Mouse (Mus musculus) heart, postnatal 0 days (tissue): ENCODE results near the gene Uaca. TPM values are rescaled to one million over a fixed set of nuclear protein-coding genes. Genes with fewer than 3 reads are reported as not detected.

ENCODE experiments used
- ATAC-seq: fragments of 200-750 bp; cut with Nextera tagmentation; 2 replicates; pipeline ENCODE4 v1.8.0; 2017; ENCODE audit warnings: low read depth, moderate number of reproducible peaks, moderate library complexity; ENCODE audit not compliant: insufficient read depth
- DNase-seq: peaks from one replicate; pipeline ENCODE4 v3.0.0-alpha.2; 2016; ENCODE audit warnings: low spot score
- H3K27ac ChIP-seq: fragments of 300-500 bp; sonication (generic); 2 replicates; pipeline ENCODE4 v1.5.1; 2014; ENCODE audit warnings: low read depth, mild to moderate bottlenecking
- H3K27me3 ChIP-seq: fragments of 300-500 bp; sonication (generic); 2 replicates; pipeline ENCODE4 v1.6.1; 2014; ENCODE audit warnings: low read length, mixed read lengths; ENCODE audit not compliant: control insufficient read depth, insufficient read depth
- H3K36me3 ChIP-seq: fragments of 300-500 bp; sonication (generic); replicated peaks from 2 replicates; pipeline ENCODE4 v1.6.1; 2014; ENCODE audit warnings: low read length, mixed read lengths; ENCODE audit not compliant: control insufficient read depth, insufficient read depth
- H3K4me1 ChIP-seq: fragments of 300-500 bp; sonication (generic); 2 replicates; pipeline ENCODE4 v1.6.1; 2014; ENCODE audit warnings: antibody characterized with exemption; ENCODE audit not compliant: control insufficient read depth, insufficient read depth
- H3K4me2 ChIP-seq: fragments of 300-500 bp; sonication (generic); 2 replicates; pipeline ENCODE4 v1.6.1; 2014; ENCODE audit warnings: low read depth, mild to moderate bottlenecking, low read length, moderate library complexity
- H3K4me3 ChIP-seq: fragments of 300-500 bp; sonication (generic); 2 replicates; pipeline ENCODE4 v1.5.1; 2014; ENCODE audit warnings: low read depth, low read length
- H3K9ac ChIP-seq: fragments of 300-500 bp; sonication (generic); replicated peaks from 2 replicates; pipeline ENCODE4 v1.6.1; 2014; ENCODE audit warnings: low read depth, low read length, mixed read lengths
- H3K9me3 ChIP-seq: fragments of 300-500 bp; sonication (generic); replicated peaks from 2 replicates; pipeline ENCODE4 v1.6.1; 2016; ENCODE audit warnings: low read length; ENCODE audit not compliant: control insufficient read depth
- CTCF ChIP-seq: IDR thresholded peaks from 2 replicates; pipeline ENCODE4 v1.5.1; 2016; ENCODE audit warnings: antibody characterized with exemption, control low read depth, low read depth
- EP300 ChIP-seq: IDR thresholded peaks from 2 replicates; pipeline ENCODE4 v1.6.1; 2016; ENCODE audit warnings: antibody characterized with exemption, low read depth
- WGBS: fragments of 180-500 bp; shearing (Covaris S2); extraction: QIAGEN DNeasy Blood & Tissue Kit; methylation state at CpG from one replicate; pipeline ENCODE4 v1.1.7; 2014; 5-methylcytosine and 5-hydroxymethylcytosine counted together
- polyA plus RNA-seq: library from polyadenylated mRNA; unstranded; fragments of >200 nt; fragmentation: Nextera tagmentation; extraction: Ambion mirVana; gene quantifications from 2 replicates; pipeline ENCODE4 v1.2.1, GENCODE M21; 2015
- total RNA-seq: library from RNA; depleted of rRNA; stranded (reverse); fragments of >200 nt; gene quantifications from 2 replicates; pipeline ENCODE4 v1.2.3, GENCODE M21; 2014; ENCODE audit warnings: low replicate concordance

Gene Uaca
- total and polyA plus RNA-seq, 2 experiments from 2014 or later: 5.5 to 18.6 TPM

DNA sequence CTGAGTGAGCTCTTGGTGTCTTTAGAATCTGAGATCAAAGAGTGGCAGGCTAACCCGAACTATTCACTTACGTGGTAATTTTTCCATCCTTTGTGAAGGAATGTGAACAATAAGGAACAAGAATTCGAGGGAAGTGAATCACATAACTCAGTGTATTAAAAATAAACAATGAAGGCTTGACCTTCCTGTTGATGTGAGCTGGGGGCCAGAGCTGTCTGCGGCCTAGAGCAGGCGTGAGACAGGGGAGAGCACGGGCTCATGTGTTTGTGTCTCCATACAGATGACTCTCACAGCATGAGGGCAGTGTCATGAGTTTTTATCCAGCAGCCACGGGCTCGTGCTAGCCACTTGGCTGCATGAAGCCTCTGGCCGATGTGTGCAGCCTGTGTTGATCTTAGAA is 54.4 kb downstream of the Uaca start:
- Histone ChIP-seq H3K36me3 (peaks cover 27% of the 10 kb centered on the region), H3K9ac (no peak overlapping the region), H3K27ac (peak overlapping the region; percentile 62), H3K4me1 (peaks cover 6% of the 10 kb centered on the region), H3K4me2 (no peak overlapping the region), H3K4me3 (no peak overlapping the region), H3K27me3 (no peaks in the 10 kb centered on the region), H3K9me3 (no peaks in the 10 kb centered on the region)
- WGBS: 62% methylated on average over 9 of the region's 9 CpGs
- ATAC-seq: no peak
- no peak for DNase-seq
- no peak for TF ChIP-seq EP300

DNA sequence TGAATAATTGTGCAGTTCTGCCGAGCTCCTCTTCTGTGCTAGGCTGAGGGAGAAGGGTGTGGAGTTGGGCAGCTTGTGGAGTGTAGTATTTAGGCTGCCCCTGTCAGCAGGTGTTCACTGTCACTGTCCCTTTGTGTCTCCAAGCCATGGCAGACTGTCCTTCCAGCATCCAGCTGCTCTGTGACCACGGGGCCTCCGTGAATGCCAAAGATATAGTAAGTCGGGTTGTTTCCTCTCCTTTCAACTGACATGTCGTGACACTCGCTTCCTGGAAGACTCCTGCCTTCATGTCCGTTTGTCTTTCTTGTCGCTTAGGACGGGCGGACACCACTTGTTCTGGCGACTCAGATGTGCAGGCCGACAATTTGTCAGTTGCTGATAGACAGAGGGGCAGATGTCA is 55.6 kb downstream of the Uaca start:
- TF ChIP-seq CTCF (no peak), EP300 (no peak)
- Histone ChIP-seq H3K4me2 (no peak overlapping the region), H3K27ac (no peak overlapping the region), H3K27me3 (no peaks in the 10 kb centered on the region), H3K9me3 (no peaks in the 10 kb centered on the region), H3K36me3 (peaks cover 39% of the 10 kb centered on the region), H3K9ac (no peak overlapping the region), H3K4me3 (no peak overlapping the region), H3K4me1 (no peaks in the 10 kb centered on the region)
- ATAC-seq (no peak), DNase-seq (no peak)
- 63% methylated on average over 12 of the region's 12 CpGs for WGBS

DNA sequence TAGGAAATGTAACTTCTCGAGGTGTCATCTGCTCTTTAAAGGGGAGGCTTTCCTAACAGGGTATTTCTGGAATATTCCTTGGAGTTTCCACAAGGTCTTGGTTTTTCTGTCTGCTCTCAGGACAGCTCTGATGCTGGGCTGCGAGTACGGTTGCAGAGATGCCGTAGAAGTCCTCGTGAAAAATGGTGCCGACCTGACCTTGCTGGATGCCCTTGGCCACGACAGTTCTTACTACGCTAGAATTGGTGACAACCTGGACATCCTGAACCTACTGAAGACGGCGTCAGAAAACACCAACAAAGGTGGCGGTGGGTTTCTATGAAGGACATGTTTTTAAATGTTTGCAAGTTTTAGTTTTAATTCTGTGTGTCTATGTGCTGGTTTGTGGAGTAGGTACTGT is 59.9 kb downstream of the Uaca start:
- Histone ChIP-seq H3K9me3 (no peaks in the 10 kb centered on the region), H3K4me1 (no peaks in the 10 kb centered on the region), H3K4me3 (no peak overlapping the region), H3K27me3 (no peaks in the 10 kb centered on the region), H3K9ac (no peak overlapping the region), H3K27ac (no peak overlapping the region), H3K4me2 (no peak overlapping the region), H3K36me3 (peaks cover 49% of the 10 kb centered on the region)
- DNase-seq (no peak), ATAC-seq (no peak)
- 86% methylated on average over 11 of the region's 11 CpGs for WGBS
- TF ChIP-seq EP300: no peak
- no peak for TF ChIP-seq CTCF

DNA sequence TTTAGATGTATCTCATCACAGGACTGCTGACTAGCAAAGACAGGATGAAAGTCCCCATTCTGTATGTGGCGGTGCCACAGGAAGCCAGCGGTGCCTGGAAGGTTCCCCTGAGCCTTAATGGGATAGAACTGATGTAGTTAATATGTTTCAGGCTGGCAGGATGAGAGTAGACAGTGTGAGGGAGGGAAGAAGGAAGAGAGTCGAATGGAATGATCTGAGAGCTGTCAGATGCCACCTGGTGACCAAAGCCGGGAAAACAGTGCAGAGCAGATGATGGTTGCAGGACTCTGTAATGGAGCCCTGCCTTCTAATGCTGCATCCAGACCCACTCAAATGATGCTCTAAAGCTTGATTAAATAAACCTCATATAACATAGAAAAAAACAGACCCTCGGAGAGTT is 63.5 kb downstream of the Uaca start:
- H3K36me3 ChIP-seq: peaks cover 60% of the 10 kb centered on the region
- TF ChIP-seq CTCF (peak; percentile 77), EP300 (no peak)
- H3K9me3 ChIP-seq: no peaks in the 10 kb centered on the region
- no peak overlapping the region for H3K4me2 ChIP-seq
- no peak overlapping the region for H3K4me3 ChIP-seq
- no peak overlapping the region for H3K27ac ChIP-seq
- H3K9ac ChIP-seq: no peak overlapping the region
- no peaks in the 10 kb centered on the region for H3K27me3 ChIP-seq
- H3K4me1 ChIP-seq: no peaks in the 10 kb centered on the region
- ATAC-seq: peak; percentile 83
- WGBS: 26% methylated on average over 5 of the region's 5 CpGs
- DNase-seq: peak; percentile 68

DNA sequence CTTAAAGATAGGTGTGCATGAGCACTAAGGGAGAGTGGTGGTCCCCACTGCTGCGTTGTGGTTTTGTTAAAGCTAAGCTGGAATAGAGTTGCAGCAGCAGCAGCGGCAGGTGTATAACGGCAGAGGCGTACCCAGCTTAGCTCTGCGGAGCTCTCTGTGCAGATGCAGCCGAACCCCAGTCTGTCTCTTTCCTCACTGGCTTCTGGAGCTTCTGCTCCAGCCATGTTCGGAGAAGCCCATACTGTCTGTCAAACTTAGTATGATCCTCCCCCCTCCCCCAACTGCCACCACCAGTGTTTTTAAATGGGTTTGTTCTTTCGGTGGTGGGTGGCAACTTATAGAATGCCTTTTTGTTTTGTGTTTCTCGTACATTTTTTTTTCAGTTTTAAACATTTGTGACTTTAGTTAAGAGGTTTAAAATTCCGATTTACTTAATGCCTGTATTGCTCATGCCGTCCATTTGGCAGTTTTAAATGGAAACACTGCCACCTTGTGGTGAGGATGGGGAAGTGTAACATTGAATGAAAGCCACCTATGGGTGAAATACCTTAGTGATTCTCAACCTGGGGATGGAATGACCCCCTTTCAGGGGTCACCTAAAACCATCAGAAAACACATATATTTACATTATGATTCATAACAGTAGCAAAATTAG is 64.1 kb downstream of the Uaca start:
- peak; percentile 69 for DNase-seq
- 42% methylated on average over 11 of the region's 11 CpGs for WGBS

DNA sequence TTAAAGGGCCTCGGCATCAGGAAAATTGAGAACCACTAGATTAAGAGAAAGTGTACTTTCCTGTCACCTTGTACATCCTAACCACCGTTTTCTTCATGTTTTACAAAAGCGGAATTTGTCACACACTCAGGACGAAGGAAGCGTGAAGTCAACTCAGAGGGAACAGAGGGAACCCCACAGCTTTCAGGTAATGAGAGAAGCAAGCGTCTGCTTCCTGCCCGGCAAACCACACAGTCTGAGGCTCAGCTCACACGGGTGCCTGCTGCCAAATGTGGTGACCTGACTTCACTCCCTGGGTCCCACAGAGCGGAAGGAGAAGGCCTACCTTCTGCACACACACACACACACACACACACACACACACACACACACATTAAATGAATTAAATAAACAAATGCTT is 64.7 kb downstream of the Uaca start:
- Histone ChIP-seq H3K27me3 (no peaks in the 10 kb centered on the region), H3K4me1 (no peaks in the 10 kb centered on the region), H3K4me2 (no peak overlapping the region), H3K4me3 (no peak overlapping the region), H3K36me3 (peaks cover 65% of the 10 kb centered on the region), H3K9ac (no peak overlapping the region), H3K9me3 (no peaks in the 10 kb centered on the region), H3K27ac (no peak overlapping the region)
- ATAC-seq (no peak), DNase-seq (no peak)
- TF ChIP-seq CTCF (no peak), EP300 (no peak)
- WGBS: 72% methylated on average over 9 of the region's 9 CpGs

More for the DNA sequence above, 64.1 kb downstream of the Uaca start:
- peak overlapping the region; percentile 43 for H3K4me2 ChIP-seq
- H3K36me3 ChIP-seq: peaks cover 64% of the 10 kb centered on the region
- H3K27ac ChIP-seq: no peak overlapping the region
- no peaks in the 10 kb centered on the region for H3K27me3 ChIP-seq
- no peaks in the 10 kb centered on the region for H3K4me1 ChIP-seq
- ATAC-seq: peak; percentile 50; the same call in 1 of the 2 replicates
- H3K4me3 ChIP-seq: no peak overlapping the region
- H3K9ac ChIP-seq: no peak overlapping the region
- TF ChIP-seq CTCF (peak; percentile 94), EP300 (no peak)
- H3K9me3 ChIP-seq: no peaks in the 10 kb centered on the region
